Mouse (Mus musculus) embryonic fibroblast, embryonic 13.5 days (primary cell): ENCODE data around the gene Cuedc1. TPM values are rescaled to one million over a fixed set of nuclear protein-coding genes. Genes with fewer than 3 reads are reported as not detected.

Experiments used
- H3K27ac ChIP-seq: 2 replicates; pipeline ENCODE4 v1.5.1; 2012; ENCODE audit warnings: low read length, control low read depth, inconsistent platforms; ENCODE audit not compliant: insufficient read depth
- H3K4me1 ChIP-seq: 2 replicates; pipeline ENCODE4 v1.6.1; 2011; ENCODE audit warnings: low read length; ENCODE audit not compliant: control insufficient read depth, insufficient read depth
- H3K4me3 ChIP-seq: 2 replicates; pipeline ENCODE4 v1.5.1; 2011; ENCODE audit warnings: mild to moderate bottlenecking, control low read depth, low read length; ENCODE audit not compliant: insufficient read depth
- CTCF ChIP-seq: IDR thresholded peaks from 2 replicates; pipeline ENCODE4 v1.5.1; 2011; ENCODE audit warnings: mild to moderate bottlenecking, control low read depth, low read length, moderate library complexity, borderline replicate concordance; ENCODE audit not compliant: insufficient read depth
- POLR2A ChIP-seq: IDR thresholded peaks from 2 replicates; pipeline ENCODE4 v1.6.1; 2011; ENCODE audit warnings: low read depth, mild to moderate bottlenecking, control low read depth, low read length, moderate library complexity
- polyA plus RNA-seq: library from polyadenylated mRNA; stranded (reverse); fragments of >200 nt; gene quantifications from 2 replicates; pipeline ENCODE4 v1.2.4, GENCODE M21; 2011; ENCODE audit warnings: low read depth; ENCODE audit not compliant: missing spikeins, insufficient read length

Gene Cuedc1
- 29.6 and 31.8 TPM in 2 replicates for polyA plus RNA-seq

DNA sequence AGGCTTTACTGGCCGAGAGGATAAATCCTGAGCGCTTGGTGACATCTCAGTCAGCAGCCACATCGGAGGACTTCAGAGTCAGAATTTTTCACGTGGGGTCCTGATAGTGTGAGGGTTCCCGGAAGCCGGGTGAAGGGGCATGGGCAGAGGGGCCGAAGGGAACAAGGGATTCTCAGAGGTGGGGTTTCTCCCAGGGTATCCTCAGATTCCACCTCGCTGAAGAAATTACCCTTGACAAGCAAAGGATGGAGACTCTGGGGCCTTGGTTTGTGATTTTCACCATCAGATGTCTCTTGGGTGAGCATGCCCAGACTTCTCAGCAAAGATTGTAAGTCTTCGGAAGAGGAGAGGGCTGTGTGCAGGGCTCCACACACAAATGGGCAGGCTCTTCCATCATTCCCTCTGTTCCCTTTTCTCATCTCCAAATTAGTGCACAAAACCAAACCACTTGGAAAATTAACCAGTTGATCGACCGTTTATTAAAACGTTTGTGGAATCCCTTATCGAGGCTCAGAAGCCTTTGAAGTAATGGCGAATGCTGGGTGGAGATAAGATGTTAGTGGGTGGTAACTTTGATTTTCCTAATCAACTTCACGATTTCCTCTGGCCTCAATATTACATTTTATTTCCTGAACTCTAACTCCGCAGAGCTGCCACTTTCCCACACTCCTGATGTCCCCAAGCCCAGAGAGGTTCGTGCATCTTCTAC lies at the start of gene Cuedc1:
TSS of gene Cuedc1 (plus strand) at position 38 of the 709 bp plus-strand sequence.
- Histone ChIP-seq H3K27ac (peak within 1 kb of the TSS; percentile 18; the same call in 1 of the 2 replicates), H3K4me3 (peak within 1 kb of the TSS; percentile 65), H3K4me1 (peaks cover 2% of the 10 kb centered on the region; the same call in 1 of the 2 replicates)
- no peak for TF ChIP-seq CTCF
- TF ChIP-seq POLR2A, result no peak

- TF ChIP-seq POLR2A (no peak), CTCF (no peak)
- Histone ChIP-seq H3K4me3 (peak overlapping the region; percentile 90), H3K27ac (no peak overlapping the region), H3K4me1 (no peaks in the 10 kb centered on the region)
These were observed 48.7 kb upstream of the Cuedc1 start for GRCm38 (mm10) chr11:88048961-88049670.

DNA sequence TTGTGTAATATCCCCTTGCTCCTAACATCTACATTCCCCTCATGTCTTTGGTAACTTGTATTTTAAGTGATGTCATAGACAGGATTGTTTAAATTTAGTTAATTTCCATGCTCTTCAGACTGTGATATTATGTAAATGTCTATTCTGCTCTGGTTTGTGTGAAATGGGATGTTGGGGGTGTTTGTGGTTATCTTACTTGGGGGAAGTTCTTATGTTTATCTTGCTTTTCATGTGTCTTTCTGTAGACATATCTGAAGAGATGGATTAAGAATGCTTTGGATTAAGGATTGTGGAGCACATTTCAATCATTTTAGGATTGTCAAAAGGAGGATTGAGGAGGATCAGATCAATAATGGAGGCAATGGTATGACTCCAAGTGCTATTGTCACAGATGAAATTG lies 48.1 kb upstream of the Cuedc1 start:
- Histone ChIP-seq H3K4me1 (no peaks in the 10 kb centered on the region), H3K27ac (no peak overlapping the region), H3K4me3 (no peak overlapping the region)
- TF ChIP-seq POLR2A (no peak), CTCF (no peak)

DNA sequence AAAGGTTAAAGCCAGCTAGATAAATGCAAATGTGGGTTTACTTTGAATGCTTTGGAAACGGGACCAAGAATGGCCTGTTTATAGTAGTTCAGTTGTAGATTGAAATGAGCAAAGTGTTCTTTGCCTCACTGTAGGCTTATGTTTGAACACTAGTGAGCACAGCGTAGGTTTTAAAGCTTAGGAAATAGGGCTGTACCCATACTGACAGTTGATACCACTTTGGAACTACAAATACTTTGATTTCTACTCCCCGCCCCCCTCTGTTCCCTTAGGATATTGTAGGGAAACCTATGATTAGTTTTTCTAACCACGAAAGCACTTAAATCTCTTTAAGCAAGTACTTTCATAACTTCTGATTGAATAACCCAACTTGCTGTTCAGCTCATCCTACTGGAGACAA lies 45.2 kb upstream of the Cuedc1 start:
- H3K4me1 ChIP-seq, result no peaks in the 10 kb centered on the region
- TF ChIP-seq POLR2A, result no peak
- TF ChIP-seq CTCF, result no peak
- H3K4me3 ChIP-seq, result no peak overlapping the region
- H3K27ac ChIP-seq, result no peak overlapping the region

DNA sequence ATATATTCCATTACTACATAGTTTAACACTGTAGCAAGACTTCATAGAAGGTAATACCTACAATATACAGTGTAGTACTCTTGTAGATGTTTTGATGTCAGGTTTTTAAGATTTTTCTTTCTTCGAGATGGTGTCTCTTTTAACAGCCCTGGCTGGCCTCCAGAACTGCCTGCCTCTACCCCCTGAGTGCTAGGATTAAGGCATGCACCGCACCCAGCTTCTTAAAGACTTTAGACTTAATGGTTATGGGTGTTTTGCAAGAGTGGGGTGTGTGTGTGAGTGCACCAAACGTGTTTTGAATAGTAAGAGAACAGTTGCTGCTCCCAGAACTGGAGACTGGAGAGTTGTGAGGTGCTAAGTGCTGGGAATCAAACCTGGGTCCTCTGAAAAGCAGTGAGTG lies 44.0 kb upstream of the Cuedc1 start:
- Histone ChIP-seq H3K27ac (no peak overlapping the region), H3K4me1 (no peaks in the 10 kb centered on the region), H3K4me3 (no peak overlapping the region)
- no peak for TF ChIP-seq CTCF
- no peak for TF ChIP-seq POLR2A

DNA sequence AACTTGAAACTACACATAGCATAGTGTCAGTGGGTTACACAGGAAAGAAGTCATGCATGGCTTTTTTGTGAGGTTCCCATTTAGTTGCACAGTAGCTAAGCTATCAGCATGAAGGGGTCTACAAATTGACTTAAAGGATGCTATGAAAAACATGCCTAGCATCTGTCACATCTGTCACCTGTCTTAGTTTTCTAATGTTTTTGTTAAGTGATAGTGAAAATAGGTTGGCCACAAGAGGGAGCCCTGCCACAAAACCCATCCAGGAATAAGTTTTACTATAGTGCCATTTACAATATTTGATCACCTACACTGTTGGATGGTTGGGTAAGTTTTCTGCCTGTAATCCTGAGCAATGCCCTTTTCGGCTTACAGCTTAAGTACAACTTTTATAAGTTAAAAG lies 43.3 kb upstream of the Cuedc1 start:
- no peak for TF ChIP-seq CTCF
- TF ChIP-seq POLR2A, result no peak
- H3K4me3 ChIP-seq, result no peak overlapping the region
- no peaks in the 10 kb centered on the region for H3K4me1 ChIP-seq
- no peak overlapping the region for H3K27ac ChIP-seq

GRCm38 (mm10) chr11:88055777-88056176 lies 42.1 kb upstream of the Cuedc1 start:
- Histone ChIP-seq H3K27ac (no peak overlapping the region), H3K4me3 (no peak overlapping the region), H3K4me1 (no peaks in the 10 kb centered on the region)
- TF ChIP-seq POLR2A (no peak), CTCF (no peak)

GRCm38 (mm10) chr11:88057788-88058187 lies 40.1 kb upstream of the Cuedc1 start:
- H3K4me1 ChIP-seq, result no peaks in the 10 kb centered on the region
- H3K27ac ChIP-seq, result no peak overlapping the region
- TF ChIP-seq POLR2A (no peak), CTCF (no peak)
- H3K4me3 ChIP-seq, result no peak overlapping the region

GRCm38 (mm10) chr11:88059141-88059540 lies 38.7 kb upstream of the Cuedc1 start:
- peak; percentile 37; the same call in 1 of the 2 replicates for TF ChIP-seq CTCF
- no peak for TF ChIP-seq POLR2A
- H3K4me1 ChIP-seq, result no peaks in the 10 kb centered on the region
- no peak overlapping the region for H3K4me3 ChIP-seq
- no peak overlapping the region for H3K27ac ChIP-seq

DNA sequence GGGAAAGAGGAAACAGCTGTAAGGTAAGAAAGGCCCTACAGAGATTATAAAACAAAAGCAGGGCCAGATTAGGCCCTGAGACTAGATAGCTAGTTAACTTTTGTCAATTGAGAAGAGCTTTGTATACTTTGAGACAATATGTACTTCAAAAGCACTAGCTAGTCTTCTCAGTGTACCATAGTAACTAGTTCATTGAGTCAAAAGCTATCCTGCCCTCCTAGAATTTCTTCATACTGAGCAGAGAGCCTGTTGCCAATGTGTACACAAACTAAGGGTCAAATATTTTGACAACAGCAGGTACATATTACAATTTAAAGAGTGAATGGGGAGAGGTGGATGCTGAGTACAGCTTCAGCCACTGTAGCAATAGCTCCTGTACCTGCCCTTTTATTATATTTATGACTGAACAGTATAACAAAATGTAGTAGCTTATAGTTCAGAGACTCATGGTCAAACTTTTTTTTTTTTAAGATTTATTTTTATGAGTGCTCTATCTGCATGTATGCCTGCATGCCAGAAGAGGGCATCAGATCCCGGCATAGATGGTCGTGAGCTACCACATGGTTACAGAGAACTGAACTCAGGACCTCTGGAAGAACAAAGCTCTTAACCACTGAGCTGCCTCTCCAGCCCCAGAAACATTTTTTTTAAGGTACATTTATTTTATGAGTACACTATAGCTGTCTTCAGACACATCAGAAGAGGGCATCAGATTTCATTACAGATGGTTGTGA lies 35.8 kb upstream of the Cuedc1 start:
- Histone ChIP-seq H3K4me3 (no peak overlapping the region), H3K27ac (no peak overlapping the region), H3K4me1 (no peaks in the 10 kb centered on the region)
- TF ChIP-seq CTCF (no peak), POLR2A (no peak)
